In the genomic region with DNA sequence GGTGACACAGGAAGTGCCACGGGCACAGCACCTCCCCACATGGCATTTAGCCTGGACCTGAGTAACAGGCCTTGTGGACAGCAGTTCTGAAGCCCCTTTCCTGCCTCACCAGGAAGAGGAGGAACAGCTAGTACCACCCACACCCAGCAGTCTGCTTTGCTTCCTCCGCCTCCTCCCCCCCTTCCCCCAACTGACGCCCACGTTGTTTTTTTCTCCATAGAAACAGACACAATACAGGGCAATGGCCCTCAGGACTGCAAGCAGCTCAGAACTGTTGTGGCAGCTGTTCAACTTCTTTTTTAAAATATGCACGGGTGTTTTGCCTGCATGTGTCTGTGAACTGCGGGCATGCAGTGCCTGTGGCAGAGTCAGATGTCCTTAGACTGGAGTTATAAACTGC, we compare ENCODE assay signal across 8 mouse cellular contexts. TPM values are rescaled to one million over a fixed set of nuclear protein-coding genes. Genes with fewer than 3 reads are reported as not detected.
DNase-seq lines count a peak whose midpoint lies in the region; ATAC-seq and TF ChIP-seq lines count a peak whose summit lies in the region.

No protein-coding gene starts in this region.

- peaks cover 64% of the 10 kb centered on the region for H3K4me1 ChIP-seq in forebrain, embryonic 13.5 days
- H3K4me1 ChIP-seq in hindbrain, embryonic 10.5 days (replicated peaks): peaks cover 84% of the 10 kb centered on the region
- peaks cover 85% of the 10 kb centered on the region for H3K4me1 ChIP-seq in megakaryocyte, embryonic 14.5 days

- WGBS in forebrain, embryonic 13.5 days: 6% methylated on average over 6 of the region's 6 CpGs
- WGBS in hindbrain, embryonic 10.5 days: 9% methylated on average over 6 of the region's 6 CpGs

- H3K27ac ChIP-seq in forebrain, embryonic 13.5 days: peak overlapping the region; percentile 81
- H3K27ac ChIP-seq in hindbrain, embryonic 10.5 days: peak overlapping the region; percentile 92

- no peak overlapping the region for H3K4me3 ChIP-seq in C2C12 (ENCODE audit: insufficient read depth, poor library complexity, severe bottlenecking)
- no peak overlapping the region for H3K4me3 ChIP-seq in forebrain, embryonic 13.5 days
- peak overlapping the region; percentile 29 for H3K4me3 ChIP-seq in hindbrain, embryonic 10.5 days
- peak overlapping the region; percentile 86 for H3K4me3 ChIP-seq in megakaryocyte, embryonic 14.5 days (replicated peaks)

- no peak for TF ChIP-seq CTCF in C2C12 (IDR thresholded peaks at IDR 0.05; ENCODE audit: control insufficient read depth, insufficient read depth, insufficient read length)

- H3K9ac ChIP-seq in forebrain, embryonic 13.5 days: peak overlapping the region; percentile 47

- peak overlapping the region; percentile 36 for H3K4me2 ChIP-seq in forebrain, embryonic 13.5 days

- no peak overlapping the region for H3ac ChIP-seq in C2C12 (ENCODE audit: control insufficient read depth, insufficient read length, low read depth)

- ATAC-seq in forebrain, embryonic 13.5 days: peak; percentile 68

- H3K79me3 ChIP-seq in C2C12 (ENCODE audit: low read depth): peaks cover 64% of the 10 kb centered on the region

- no peaks in the 10 kb centered on the region for H3K27me3 ChIP-seq in C2C12 (ENCODE audit: control insufficient read depth, insufficient read depth, insufficient read length)
- no peaks in the 10 kb centered on the region for H3K27me3 ChIP-seq in forebrain, embryonic 13.5 days
- H3K27me3 ChIP-seq in hindbrain, embryonic 10.5 days (ENCODE audit: insufficient read depth, poor library complexity, severe bottlenecking): no peaks in the 10 kb centered on the region
- no peaks in the 10 kb centered on the region for H3K27me3 ChIP-seq in megakaryocyte, embryonic 14.5 days (replicated peaks)

- DNase-seq in NIH3T3 (ENCODE audit: low read depth): peak; percentile 72
- DNase-seq in hindbrain, embryonic 10.5 days (ENCODE audit: low spot score): peak; percentile 82
- peak; percentile 37 to 71 for DNase-seq in layer of hippocampus, postnatal 14 days (ENCODE audit: low spot score in 2 of 2)
- DNase-seq in spleen, adult 12 weeks (ENCODE audit: low spot score): peak; percentile 37
- DNase-seq in cerebellum, adult 8-10 months: no peak

- no peaks in the 10 kb centered on the region for H3K9me3 ChIP-seq in forebrain, embryonic 13.5 days (replicated peaks)
- H3K9me3 ChIP-seq in hindbrain, embryonic 10.5 days: no peaks in the 10 kb centered on the region
- no peaks in the 10 kb centered on the region for H3K9me3 ChIP-seq in megakaryocyte, embryonic 14.5 days

- H3K36me3 ChIP-seq in C2C12 (ENCODE audit: control insufficient read depth, insufficient read depth): peaks cover 3% of the 10 kb centered on the region
- no peaks in the 10 kb centered on the region; the same call in 1 of the 2 replicates for H3K36me3 ChIP-seq in forebrain, embryonic 13.5 days (ENCODE audit: poor library complexity, severe bottlenecking)
- 0 out of 2 replicates have a peak, but pooled peaks cover 3% of the 10 kb centered on the region for H3K36me3 ChIP-seq in hindbrain, embryonic 10.5 days
- H3K36me3 ChIP-seq in megakaryocyte, embryonic 14.5 days (replicated peaks; ENCODE audit: low read length): peaks cover 44% of the 10 kb centered on the region

- peaks cover 78% of the 10 kb centered on the region for H3K79me2 ChIP-seq in C2C12 (ENCODE audit: control insufficient read depth, insufficient read depth)

TF ChIP-seq in C2C12, 6 proteins besides CTCF, POLR2A, EP300 and RAD21:
- TF ChIP-seq USF1 (IDR thresholded peaks at IDR 0.05; ENCODE audit: low read depth) (no peak), MAX (IDR thresholded peaks at IDR 0.05) (no peak), MYOG (IDR thresholded peaks at IDR 0.05; ENCODE audit: control insufficient read depth, extremely low read depth, insufficient read length) (no peak), MYOD1 (IDR thresholded peaks at IDR 0.05; ENCODE audit: control insufficient read depth, insufficient read length, low read depth) (peak; percentile 56)
TF ChIP-seq in C2C12: peak in this region for 1.

RNA-seq across cellular contexts. Expression of gene Ski, which starts 44.1 kb away (rescaled TPM):
- 45.2 TPM for polyA plus RNA-seq in C2C12 (2012; fragmentation: generic; extraction: Trizol)
- polyA plus RNA-seq in forebrain, embryonic 13.5 days (2015; fragmentation: Nextera tagmentation; extraction: Ambion mirVana): 11.3 and 12.0 TPM in 2 replicates
- polyA plus RNA-seq in hindbrain, embryonic 10.5 days (2016; fragmentation: Nextera tagmentation; extraction: Ambion mirVana): 9.3 and 10.1 TPM in 2 replicates
- 100 to 1,000 TPM; 115 to 117 TPM for total RNA-seq in layer of hippocampus, postnatal 14 days (2021)
- 31.5 and 38.7 TPM in 2 replicates for polyA plus RNA-seq in megakaryocyte, embryonic 14.5 days (2012; ENCODE audit: insufficient read depth, low replicate concordance)

Comparison
In these comparisons a context has a peak if more than half of its experiments do, and no peak if none do; other contexts are left out.
1. H3K4me3 ChIP-seq: peak in hindbrain, embryonic 10.5 days (single experiment) and megakaryocyte, embryonic 14.5 days (single experiment); none in C2C12 (single experiment) and forebrain, embryonic 13.5 days (single experiment).